Mouse (Mus musculus) heart, adult 9 months (tissue): ENCODE measurements around the gene Cntn1.

Experiments used
- DNase-seq, 2 experiments: peaks; one replicate each; pipeline ENCODE4 v3.0.0; 2022; ENCODE audit warnings: low spot score in 2 of 2

The Cntn1 gene

DNA sequence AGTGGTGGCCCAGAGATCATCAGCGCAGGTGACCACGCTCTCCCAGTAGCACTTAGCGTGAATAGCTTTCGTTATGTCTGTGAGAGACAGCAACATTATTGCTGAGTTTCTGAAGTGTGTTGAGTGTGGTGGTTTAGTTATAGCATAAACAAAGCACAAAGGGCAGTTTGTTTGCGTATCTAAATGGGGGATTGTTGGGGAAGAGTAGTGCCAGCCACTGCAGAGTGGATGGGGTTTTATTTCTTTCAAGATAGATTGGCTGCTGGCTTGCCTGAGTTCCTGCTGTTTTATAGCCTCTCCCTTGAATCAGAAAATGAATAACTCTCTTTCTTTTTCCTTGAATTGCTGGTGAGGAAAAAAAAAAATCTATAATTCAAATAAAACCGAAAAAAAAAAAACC lies 86.1 kb downstream of the Cntn1 start:
- DNase-seq, result no peak

DNA sequence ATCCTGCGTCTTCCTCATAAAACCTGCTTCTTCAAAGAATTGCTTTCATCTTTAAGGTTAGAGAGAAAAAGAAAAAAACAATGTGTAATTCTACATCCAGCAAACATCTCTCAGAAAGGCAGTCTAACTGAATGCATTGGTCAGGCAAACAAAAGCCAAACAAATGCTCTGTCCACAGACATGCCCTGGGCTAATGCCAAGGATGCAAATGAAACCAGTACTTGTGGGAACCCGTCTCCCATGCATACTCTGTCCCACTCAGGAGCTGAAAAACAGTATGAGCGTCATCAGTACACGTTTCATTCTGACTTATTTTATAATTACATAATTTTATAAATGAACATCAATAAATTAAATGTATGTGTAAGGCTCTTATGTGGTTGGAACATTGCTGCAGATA lies 91.0 kb downstream of the Cntn1 start:
- DNase-seq, result no peak

DNA sequence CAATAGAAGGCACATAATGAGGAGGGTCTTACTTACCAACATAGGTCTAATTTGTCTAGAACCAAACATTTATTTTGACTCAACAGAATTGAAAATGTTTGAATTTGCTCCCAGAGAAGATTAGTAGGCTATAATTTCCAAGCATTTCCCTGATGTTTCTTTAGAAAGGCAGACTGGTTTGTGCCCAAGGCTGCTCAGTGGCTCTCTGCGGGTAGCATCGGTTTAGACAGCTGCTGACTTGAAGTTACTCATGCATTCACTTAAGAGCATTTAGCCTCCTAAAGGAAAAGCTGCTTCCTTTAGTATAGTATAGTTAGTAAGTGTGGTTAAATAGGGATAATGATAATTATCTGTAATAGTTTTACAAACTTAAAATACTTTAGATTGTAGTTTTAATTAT lies 104.0 kb downstream of the Cntn1 start:
- no peak for DNase-seq

DNA sequence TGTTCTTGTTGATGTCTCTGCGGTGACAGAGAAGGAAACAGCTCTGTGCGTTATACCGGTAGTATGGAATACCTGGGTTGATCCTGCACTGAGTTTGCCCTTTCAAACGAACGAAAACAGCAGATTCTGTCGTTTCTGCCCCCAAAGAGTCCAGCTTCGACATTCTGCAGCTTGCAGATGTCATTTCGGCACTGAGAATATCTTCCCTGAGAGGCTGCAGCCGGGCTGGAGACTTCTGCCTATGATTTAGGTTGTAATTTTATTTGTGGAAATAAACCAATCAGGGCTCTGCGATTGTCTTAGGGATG lies 109.8 kb downstream of the Cntn1 start:
- no peak for DNase-seq

DNA sequence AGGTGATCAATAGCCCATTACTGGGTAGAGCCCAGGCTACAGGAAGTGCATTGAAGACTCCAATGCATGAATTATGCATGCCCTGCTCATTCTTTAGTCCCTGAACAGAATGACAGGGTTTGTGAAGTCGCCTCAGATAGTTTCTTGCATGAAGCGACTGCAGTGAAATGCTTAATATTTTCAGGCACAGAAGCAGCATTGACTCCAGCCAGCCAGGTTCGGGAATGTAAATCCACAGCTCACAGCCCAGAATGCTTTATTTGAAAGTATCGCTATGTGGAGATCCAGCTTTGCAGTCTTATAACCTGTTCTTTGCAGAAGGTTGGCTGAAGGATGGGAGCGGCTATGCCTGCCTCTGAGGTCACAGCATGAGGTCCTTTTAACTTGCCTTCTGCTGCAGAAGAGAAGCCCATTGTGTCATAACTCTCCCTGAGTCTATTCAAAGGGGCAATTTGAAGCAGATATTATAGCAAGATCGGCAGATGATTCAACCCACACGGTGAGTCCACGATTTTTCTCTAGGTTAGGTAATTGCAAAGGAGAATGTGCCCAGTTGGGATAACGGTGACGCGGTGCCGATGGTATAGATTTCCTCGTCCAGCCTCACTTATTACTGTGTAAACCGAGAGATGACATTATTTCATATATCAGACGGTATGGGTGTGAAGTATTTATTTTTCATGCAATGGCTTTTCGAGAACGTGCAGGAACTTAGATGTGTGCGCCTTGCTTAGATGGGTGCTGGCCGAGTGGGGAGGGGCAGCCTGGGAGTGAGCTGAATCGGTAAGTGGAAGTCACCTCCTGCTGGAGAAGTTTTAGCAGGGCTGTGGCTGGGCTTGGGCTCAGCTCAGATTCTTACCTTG lies 110.4 kb downstream of the Cntn1 start:
- DNase-seq, result no peak

DNA sequence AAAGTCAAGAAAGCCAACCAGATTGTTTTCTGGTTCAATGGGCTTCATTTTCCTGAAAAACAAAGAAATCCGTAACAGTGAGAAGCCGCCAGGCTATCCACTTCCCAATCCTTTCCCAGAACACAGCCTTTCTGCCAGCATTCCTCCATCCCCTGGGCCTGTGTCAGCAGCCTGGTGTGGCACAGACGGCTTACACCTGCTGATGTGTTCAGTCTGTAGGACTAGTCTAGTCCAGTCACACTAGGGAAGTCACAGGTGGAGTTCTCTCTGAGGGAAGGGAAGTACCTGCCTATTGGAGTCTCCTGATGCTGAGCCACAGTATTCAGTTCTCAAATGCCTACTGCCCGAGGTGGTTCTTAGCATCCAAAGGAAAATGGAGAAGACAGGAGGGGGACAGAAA lies 111.9 kb downstream of the Cntn1 start:
- no peak for DNase-seq

DNA sequence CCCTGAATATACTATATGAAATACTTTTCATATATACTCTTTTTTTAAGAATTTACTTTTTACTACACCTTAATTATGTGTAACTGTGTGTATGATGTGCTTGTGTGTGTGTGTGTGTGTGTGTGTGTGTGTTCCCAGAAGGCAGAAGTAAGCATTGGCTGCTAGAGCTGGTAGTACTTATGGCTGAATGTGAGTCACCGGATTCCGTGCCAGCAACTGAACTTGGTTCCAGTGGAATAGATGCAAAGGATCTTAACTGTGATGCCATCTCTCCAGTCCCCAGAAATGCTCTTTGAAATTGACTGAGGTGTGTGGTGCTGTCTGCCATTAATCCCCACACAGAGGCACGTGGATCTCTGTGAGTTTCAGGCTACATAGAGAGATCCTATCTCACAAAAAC lies 113.2 kb downstream of the Cntn1 start:
- DNase-seq, result no peak

DNA sequence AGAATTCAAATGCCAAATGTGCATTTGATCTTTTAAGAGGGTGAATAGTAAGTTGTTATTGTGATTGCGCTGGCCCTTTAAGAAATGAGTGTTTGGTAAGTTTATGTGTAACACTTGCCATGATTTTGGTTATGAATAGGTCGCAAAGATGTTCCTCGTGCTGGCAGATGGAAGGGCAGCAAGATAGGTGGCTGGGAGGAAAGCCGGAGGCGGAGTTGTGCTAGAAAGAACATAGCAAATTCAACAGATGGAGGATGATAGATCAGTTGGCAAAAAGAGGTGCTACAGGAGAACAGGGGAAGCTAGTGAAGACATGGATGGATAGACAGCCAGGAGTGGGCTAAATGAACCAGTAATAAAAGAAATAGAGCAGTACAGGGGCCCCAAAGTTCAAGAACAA lies 115.3 kb downstream of the Cntn1 start:
- DNase-seq, result no peak

DNA sequence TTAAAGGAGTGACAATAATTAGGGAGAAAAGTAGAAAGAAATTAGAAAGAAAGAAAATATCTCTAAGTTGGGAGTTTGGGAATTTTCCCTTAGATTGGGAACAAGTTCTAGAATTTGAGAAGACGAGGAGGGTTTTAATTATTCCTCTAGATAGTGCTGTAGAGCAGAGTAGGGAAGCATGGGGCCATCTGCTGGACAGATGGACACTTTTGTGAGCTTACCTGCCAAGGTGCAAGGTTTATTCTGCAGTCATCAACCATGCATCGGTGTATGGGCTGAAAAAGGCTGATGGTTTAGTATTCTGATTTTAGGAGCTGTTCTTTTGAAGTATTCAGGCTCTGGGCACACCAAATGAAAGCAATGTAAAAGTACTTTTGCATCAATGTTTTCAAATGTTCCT lies 124.8 kb downstream of the Cntn1 start:
- DNase-seq, result no peak

DNA sequence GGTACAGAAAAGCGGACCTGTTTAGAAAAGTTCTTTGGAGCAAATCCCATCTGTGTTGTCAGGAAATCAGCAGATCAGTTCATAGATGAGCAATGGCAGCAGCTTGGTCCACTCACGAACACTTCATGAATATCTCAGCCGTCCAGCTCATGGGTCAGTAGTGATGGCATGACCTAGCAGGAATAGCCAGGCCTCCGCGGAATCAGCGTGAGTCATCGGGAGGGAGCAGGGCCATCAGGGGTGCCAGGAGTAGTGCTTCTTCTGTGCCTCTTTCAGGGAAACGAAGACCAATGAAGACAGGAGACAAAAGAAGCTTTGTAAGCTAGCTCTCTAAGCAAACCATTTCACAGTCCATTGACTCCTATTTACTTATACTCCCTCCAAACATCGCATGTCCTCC lies 126.4 kb downstream of the Cntn1 start:
- DNase-seq, result no peak

DNA sequence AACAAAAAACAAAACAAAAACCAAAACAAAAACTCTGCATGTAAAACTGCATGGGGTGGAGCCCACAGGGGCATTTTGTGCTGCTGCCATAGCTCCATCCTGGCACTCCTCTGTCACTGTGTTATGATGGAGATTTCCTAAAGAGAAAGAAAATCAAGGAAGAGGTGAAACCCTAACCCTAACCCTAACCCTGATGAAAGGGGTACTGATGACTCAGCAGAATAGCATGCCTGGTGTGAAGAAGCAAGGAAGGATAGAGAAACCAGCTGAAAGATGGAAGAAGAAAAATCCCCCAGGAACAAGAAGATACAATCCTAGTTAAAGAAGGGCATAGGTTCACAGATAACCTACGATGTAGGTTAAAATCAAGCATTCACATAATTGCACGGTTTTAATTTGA lies 134.5 kb downstream of the Cntn1 start:
- no peak for DNase-seq

DNA sequence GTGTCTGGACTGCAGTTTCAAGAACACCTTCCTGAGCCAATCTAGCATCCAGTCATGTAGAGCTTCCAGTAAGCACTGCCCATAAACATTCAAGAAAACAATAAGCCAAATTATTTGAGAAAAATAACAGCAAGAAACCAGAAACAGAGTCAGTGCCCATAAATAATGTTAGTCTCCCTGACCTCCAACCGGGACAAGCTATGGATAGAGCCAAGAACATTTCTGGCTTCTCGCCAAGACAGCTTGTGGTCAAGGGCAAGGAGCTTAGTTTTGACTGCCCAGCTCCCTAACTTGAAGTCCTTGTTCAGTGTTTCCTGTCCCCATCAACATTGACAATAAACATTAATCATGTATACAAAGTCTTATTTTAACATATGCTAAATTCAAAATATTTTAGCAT lies 139.0 kb downstream of the Cntn1 start:
- peak; percentile 2 to 4 for DNase-seq

DNA sequence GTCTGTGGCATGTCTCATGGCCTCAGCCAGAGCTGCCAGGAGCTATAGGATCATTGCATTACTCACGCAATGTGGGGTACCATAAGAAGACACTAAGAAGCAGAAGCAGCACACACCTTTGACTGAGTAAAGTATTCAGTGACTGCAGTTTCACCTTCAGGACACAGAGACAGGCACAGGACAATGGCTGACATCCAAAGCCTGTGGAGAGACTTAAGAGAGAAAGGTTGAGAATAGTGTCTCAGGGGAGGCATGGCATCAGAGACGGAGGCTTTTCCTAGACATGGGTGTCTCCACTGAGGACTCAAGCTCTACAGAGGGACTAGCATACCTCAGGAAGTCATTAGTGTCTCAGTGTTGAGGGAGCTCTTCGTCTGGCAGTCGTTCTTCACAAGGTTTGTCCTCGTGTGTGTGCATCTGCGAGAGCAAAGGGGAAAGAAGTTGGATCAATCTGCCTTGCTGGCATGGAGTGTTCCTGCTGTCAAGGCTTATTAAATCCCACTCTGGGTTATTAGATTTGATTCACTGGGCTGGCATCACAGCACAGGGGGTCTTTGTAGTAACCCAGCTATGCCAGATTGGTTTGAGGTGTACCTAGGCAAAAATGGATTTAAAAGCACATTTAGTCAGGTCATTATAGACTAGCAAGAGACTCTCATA lies 149.5 kb downstream of the Cntn1 start:
- DNase-seq, result no peak

DNA sequence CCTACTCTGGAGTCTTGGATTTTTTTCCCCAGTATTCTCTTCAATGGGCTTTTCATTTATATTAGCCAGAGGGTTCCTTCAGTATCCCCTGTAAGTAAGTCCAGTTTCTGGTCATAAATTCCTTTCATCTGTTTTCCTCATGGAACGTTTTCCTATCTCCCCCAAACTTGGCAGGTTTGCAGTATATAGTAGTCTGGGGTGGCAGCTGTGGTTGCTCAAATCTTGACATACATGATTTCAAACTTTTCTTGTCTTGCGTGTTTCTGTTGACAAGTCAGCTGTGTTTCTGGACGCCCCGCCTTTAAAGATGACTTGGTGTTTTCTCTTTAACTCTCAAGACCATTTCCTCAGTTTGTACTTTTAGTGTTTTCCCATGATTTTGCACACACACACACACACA lies 155.7 kb downstream of the Cntn1 start:
- DNase-seq, result no peak

DNA sequence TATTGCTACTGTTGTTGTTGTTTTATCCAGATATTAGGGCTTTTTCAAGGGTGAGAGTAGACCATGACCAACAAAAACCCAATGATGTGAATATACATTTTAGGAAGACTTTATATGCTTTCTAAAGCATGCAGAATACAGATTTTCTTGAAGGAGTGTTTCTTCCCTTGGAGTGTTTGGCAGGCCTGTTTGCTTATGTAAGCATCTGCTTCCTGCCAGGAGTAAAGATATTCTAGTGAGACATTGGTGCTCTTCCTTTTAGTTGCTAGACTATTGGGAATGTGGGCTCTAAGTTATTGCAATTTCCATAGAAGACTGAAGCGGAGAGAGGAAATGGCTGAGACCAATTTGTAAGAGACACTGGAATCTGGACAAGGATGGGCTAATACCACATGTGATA lies 158.8 kb downstream of the Cntn1 start:
- DNase-seq, result no peak

DNA sequence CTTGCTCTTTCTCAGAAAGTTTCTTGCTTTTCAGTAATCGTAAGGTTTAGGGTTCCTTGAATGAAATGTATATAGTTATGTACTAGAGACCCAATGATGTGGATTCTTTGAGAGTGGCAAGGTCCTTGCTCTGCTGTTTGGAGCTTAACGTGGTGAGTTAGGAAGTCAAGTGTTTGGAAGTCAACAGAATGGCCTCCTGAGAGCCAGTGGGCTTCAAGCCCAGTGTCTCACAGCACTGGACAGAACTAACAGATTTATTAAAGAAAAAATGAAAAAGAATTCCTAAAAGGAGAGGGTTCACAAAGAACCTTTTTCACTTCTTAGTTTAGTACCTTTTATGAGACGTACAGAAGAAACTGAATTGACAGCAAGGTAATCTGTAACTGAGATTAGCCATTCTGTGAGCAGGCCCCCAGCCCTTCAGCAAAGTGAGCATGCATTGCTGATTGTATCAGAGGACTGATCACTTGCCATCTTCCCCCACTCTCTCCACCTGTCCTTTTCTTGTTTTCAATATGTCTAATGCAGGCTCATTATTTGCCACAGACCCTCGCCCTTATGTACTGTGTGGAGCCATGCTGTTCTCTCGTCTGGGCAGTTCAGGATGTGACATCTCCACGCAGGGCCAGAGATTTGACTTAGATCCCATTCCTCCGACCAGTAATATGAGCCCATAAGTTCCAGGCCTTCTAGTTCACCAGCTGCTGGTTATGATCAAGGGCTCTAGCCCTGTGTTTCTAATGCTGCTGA lies 159.7 kb downstream of the Cntn1 start:
- DNase-seq, result no peak

DNA sequence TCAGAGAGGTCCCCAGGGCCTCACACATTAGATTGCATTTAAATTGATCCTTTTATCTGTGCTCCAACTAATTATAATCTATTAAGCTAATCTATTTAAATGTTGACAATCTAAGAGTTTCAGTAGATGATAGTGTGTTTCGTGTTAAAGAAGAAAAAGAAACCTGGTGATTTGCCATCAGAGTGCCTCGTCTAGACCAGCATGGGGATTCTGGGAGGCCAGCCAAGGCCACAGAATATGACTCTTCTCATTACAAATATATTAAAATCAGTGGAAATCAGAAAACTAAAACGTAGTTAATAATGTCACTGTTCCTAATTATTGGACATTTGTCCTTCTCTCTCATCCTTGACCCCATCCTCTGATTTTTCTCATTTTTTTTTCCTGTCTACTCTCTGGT lies 164.9 kb downstream of the Cntn1 start:
- DNase-seq, result no peak

DNA sequence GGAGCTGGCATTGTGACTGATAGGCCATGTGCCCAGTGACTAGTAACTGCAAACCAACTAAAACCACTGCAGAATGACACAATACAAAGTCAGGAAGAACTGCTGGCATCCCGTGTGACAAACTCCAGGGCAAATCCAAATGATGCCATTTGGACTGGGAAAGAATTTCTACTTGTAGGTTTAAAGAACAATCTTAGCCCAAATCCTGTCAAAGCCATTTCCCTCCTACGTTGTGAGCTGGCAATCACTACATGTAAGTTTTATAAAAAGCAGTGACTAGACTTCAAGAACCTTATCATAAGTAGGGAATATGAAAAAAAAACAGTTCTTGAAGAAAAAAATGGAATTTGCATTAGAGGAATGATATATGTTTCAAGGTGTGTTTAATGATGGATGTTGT lies 170.5 kb downstream of the Cntn1 start:
- no peak for DNase-seq

DNA sequence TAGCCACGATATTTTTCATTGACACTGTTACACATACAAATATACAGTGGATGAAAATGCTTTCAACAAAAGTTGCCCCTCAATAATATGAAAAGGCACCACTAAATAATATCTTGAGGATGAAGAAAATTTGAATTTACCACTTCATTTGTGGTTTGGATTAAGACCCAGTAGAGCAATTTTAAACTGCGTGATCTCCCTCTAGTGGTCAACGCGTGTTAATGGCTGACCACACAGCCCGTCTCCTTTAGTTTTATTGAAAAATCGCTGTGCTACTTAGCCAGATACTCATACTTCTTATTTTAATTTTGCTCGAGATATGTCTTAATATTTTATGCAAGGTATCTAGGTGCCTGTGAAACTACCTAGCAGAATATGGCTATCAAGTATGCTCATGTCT lies 180.4 kb downstream of the Cntn1 start:
- no peak for DNase-seq

DNA sequence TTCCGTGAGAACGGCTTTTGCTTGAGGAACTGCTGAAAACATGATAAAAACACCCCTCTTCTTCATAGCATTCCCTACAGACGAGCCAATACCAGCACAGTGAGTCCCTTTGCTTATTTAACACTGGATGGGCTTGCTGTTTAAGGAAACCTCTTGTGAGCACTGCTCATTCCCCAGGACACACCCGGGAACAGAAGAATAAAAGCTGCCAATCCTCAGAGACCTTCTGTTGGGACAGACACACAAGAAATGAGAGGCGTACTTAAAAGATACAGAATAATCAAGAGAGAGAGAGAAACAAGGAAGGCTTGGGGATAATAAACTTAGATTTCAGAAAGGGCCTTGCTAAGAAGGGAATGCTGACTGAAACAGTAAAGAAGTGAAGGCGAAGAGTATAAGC lies 184.9 kb downstream of the Cntn1 start:
- no peak for DNase-seq

DNA sequence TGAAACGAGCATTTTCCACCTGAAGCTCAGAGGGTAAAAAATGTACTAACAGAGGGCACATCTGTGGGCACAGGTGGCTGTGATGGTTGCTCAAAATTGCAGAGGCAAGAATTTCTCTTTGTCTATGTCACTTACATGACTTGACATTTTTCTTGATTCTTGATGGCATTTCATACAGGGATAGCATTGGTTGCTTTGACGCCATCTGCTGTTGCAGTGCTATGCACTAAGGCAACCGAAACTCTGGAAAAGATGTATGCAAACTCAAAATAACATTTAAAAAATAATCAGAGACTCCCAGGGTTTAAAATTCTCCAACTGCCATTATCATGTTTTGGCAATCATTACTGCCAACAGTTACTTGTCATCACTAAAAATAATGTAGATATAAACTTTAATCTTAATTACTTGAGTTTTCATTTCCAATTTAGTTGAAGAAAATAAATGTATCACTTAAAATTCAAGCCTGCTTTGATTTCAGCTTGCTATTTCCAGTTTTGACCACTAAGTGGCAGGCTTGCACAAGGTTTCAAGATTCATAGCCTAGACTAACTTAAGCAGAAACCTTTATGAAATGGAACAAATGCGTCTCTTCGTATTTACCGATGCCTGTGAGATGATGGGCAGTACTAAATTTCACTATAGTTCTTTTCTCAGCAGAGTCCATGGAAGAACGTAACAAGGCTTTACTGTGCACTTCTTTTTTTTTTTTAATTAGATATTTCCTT lies 214.2 kb downstream of the Cntn1 start:
- DNase-seq, result peak in 1 of 2 experiments; percentile 32

DNA sequence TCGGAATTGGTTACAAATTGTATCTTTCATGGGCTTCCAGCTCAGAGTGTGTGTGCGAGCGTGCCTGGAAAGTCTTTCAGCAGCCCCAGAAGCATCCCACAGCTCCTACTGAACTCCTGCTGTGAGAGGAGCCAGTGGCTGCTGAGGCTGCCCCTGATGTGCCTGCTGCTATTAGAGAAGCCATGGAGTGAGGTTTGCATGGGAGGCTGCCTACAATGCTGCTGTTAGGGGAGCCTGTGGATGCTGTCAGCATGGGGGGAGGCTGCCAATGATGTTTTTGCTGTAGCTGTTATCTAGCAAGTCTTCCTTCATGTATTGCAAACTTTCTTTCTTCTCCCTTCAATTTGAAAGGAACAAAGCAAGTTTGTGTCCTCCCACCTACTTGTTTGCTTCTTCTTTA lies 217.4 kb downstream of the Cntn1 start:
- no peak for DNase-seq
